Mouse (Mus musculus): ENCODE data around the gene Tns3.

Gene Tns3

GRCm38 (mm10) chr11:8530506-8530905, 133.8 kb downstream of the Tns3 start:
- DNase-seq (ENCODE audit: low spot score in 2 of 2): no peak

GRCm38 (mm10) chr11:8530036-8530435, 134.3 kb downstream of the Tns3 start:
- no peak for DNase-seq (ENCODE audit: low spot score in 2 of 2)

GRCm38 (mm10) chr11:8525463-8526145, 138.7 kb downstream of the Tns3 start:
- DNase-seq (ENCODE audit: low spot score in 2 of 2): no peak

GRCm38 (mm10) chr11:8523344-8524126, 140.8 kb downstream of the Tns3 start:
- DNase-seq (ENCODE audit: low spot score in 2 of 2): peak; percentile 77 to 88

- peak in 1 of 2 experiments; percentile 26 for DNase-seq (ENCODE audit: low spot score in 2 of 2)
Observed at GRCm38 (mm10) chr11:8513359-8514253, 150.7 kb downstream of the Tns3 start.

- DNase-seq (ENCODE audit: low spot score in 2 of 2): no peak
Observed at GRCm38 (mm10) chr11:8510294-8510693, 154.0 kb downstream of the Tns3 start.

- DNase-seq (ENCODE audit: low spot score in 2 of 2): no peak
Observed at GRCm38 (mm10) chr11:8509614-8510013, 154.7 kb downstream of the Tns3 start.

- DNase-seq (ENCODE audit: low spot score in 2 of 2): no peak
Observed at GRCm38 (mm10) chr11:8503735-8504134, 160.6 kb downstream of the Tns3 start.

- no peak for DNase-seq (ENCODE audit: low spot score in 2 of 2)
Observed at GRCm38 (mm10) chr11:8500855-8501254, 163.5 kb downstream of the Tns3 start.

- DNase-seq (ENCODE audit: low spot score in 2 of 2): no peak
Observed at GRCm38 (mm10) chr11:8497136-8497535, 167.2 kb downstream of the Tns3 start.

GRCm38 (mm10) chr11:8496686-8497085, 167.6 kb downstream of the Tns3 start:
- DNase-seq (ENCODE audit: low spot score in 2 of 2): no peak

GRCm38 (mm10) chr11:8495801-8496200, 168.5 kb downstream of the Tns3 start:
- DNase-seq (ENCODE audit: low spot score in 2 of 2): no peak

- no peak for DNase-seq (ENCODE audit: low spot score in 2 of 2)
Observed at GRCm38 (mm10) chr11:8495036-8495435, 169.3 kb downstream of the Tns3 start.

- no peak for DNase-seq (ENCODE audit: low spot score in 2 of 2)
Observed at GRCm38 (mm10) chr11:8493931-8494490, 170.3 kb downstream of the Tns3 start.

GRCm38 (mm10) chr11:8492332-8492731, 172.0 kb downstream of the Tns3 start:
- DNase-seq (ENCODE audit: low spot score in 2 of 2): no peak

GRCm38 (mm10) chr11:8488248-8488647, 176.1 kb downstream of the Tns3 start:
- peak; percentile 49 to 56 for DNase-seq (ENCODE audit: low spot score in 2 of 2)

GRCm38 (mm10) chr11:8486552-8486951, 177.8 kb downstream of the Tns3 start:
- no peak for DNase-seq (ENCODE audit: low spot score in 2 of 2)

GRCm38 (mm10) chr11:8484538-8484937, 179.8 kb downstream of the Tns3 start:
- no peak for DNase-seq (ENCODE audit: low spot score in 2 of 2)

- DNase-seq (ENCODE audit: low spot score in 2 of 2): no peak
Observed at GRCm38 (mm10) chr11:8482721-8483120, 181.6 kb downstream of the Tns3 start.

- no peak for DNase-seq (ENCODE audit: low spot score in 2 of 2)
Observed at GRCm38 (mm10) chr11:8481962-8482361, 182.4 kb downstream of the Tns3 start.

- no peak for DNase-seq (ENCODE audit: low spot score in 2 of 2)
Observed at GRCm38 (mm10) chr11:8481529-8481928, 182.8 kb downstream of the Tns3 start.

- no peak for DNase-seq (ENCODE audit: low spot score in 2 of 2)
Observed at GRCm38 (mm10) chr11:8479858-8480257, 184.5 kb downstream of the Tns3 start.

Data from right cerebral cortex, adult 2 months (tissue).